Mouse (Mus musculus) c-Kit-positive CD71-negative TER-119-negative erythroid progenitor cells, embryonic 14.5 days (primary cell): ENCODE results near the gene Scgb1a1.

Experiments
- DNase-seq: peaks from one replicate; pipeline ENCODE4 v3.0.0-alpha.2; 2013; ENCODE audit warnings: low read depth

Gene Scgb1a1

DNA sequence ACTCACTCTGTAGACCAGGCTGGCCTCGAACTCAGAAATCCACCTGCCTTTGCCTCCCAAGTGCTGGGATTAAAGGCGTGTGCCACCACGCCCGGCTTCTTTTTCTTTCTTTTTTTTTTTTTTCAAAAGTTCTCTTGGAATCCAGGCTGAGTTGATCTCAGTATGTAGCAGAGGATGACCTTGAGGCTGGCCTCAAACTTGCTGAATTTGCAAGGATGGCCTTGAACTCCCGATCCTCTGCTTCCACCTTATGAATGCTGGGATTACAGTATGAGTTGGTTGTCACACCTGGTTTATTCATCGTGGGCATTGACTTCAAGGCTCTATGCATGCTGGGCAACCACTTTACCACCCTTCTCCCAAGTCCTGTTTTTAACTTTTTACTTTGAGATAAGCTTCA is 47.1 kb downstream of the Scgb1a1 start:
- no peak for DNase-seq

- no peak for DNase-seq
These were observed 47.8 kb downstream of the Scgb1a1 start for GRCm38 (mm10) chr19:9039928-9040327.

DNA sequence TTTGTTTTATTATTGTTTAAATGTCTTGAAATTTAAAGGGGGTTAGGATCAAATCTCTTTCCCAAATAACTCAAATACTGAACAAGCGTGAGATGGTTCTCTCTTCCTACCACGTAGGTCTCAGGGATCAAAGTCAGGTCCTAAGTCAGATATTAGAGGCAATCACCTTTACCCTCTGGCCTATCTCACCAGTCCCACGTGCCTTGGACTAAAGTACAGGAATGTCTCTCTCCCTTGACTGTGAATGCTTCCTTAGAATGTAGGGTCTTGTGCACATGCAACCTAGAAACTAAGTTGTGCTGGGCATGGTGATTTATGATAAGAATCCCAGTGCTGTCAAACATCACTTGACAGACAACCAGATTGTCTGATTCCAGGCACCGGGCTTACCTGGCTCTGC is 48.5 kb downstream of the Scgb1a1 start:
- no peak for DNase-seq

GRCm38 (mm10) chr19:9038136-9038535 is 49.6 kb downstream of the Scgb1a1 start:
- DNase-seq = no peak

GRCm38 (mm10) chr19:9035101-9035500 is 52.7 kb downstream of the Scgb1a1 start:
- no peak for DNase-seq

- no peak for DNase-seq
These were observed 53.3 kb downstream of the Scgb1a1 start for GRCm38 (mm10) chr19:9034480-9034879.
